Mouse (Mus musculus) heart, adult 8-10 months (tissue): ENCODE results near the gene Dnajc28. TPM values are rescaled to one million over a fixed set of nuclear protein-coding genes. Genes with fewer than 3 reads are reported as not detected.

Experiments
- DNase-seq: peaks from one replicate; pipeline ENCODE4 v3.0.0; 2022; ENCODE audit warnings: low spot score
- total RNA-seq, 4 experiments: library from RNA; stranded (reverse); gene quantifications; 2 replicates each; pipeline ENCODE4 v1.2.4; 2022

The Dnajc28 gene
- total RNA-seq, 4 experiments from 2014 or later, result 34.1 to 41.5 (median 39.8) TPM

GRCm38 (mm10) chr16:91632439-91632838, 13.6 kb upstream of the Dnajc28 start:
- DNase-seq, result no peak

GRCm38 (mm10) chr16:91630584-91630983, 11.8 kb upstream of the Dnajc28 start:
- no peak for DNase-seq

GRCm38 (mm10) chr16:91629749-91630148, 10.9 kb upstream of the Dnajc28 start:
- DNase-seq, result no peak

- no peak for DNase-seq
These were observed 9.8 kb upstream of the Dnajc28 start for GRCm38 (mm10) chr16:91628673-91629072.

GRCm38 (mm10) chr16:91627831-91628230, 9.0 kb upstream of the Dnajc28 start:
- no peak for DNase-seq

GRCm38 (mm10) chr16:91623074-91623473, 4.2 kb upstream of the Dnajc28 start:
- no peak for DNase-seq

GRCm38 (mm10) chr16:91620991-91621390, 2.2 kb upstream of the Dnajc28 start:
- no peak for DNase-seq

GRCm38 (mm10) chr16:91620185-91620584, 1.4 kb upstream of the Dnajc28 start:
- no peak for DNase-seq

- no peak for DNase-seq
These were observed 4.3 kb downstream of the Dnajc28 start for GRCm38 (mm10) chr16:91614552-91614951.

- DNase-seq, result no peak
These were observed 6.3 kb downstream of the Dnajc28 start for GRCm38 (mm10) chr16:91612525-91612924.

- peak; percentile 28 for DNase-seq
These were observed 7.6 kb downstream of the Dnajc28 start for GRCm38 (mm10) chr16:91611248-91611647.

- peak; percentile 47 for DNase-seq
These were observed 9.2 kb downstream of the Dnajc28 start for GRCm38 (mm10) chr16:91609501-91610245.

- DNase-seq, result no peak
These were observed 11.9 kb downstream of the Dnajc28 start for GRCm38 (mm10) chr16:91606958-91607357.

GRCm38 (mm10) chr16:91605156-91605555, 13.7 kb downstream of the Dnajc28 start:
- DNase-seq, result no peak

GRCm38 (mm10) chr16:91601693-91602092, 17.1 kb downstream of the Dnajc28 start:
- no peak for DNase-seq

- DNase-seq, result no peak
These were observed 17.7 kb downstream of the Dnajc28 start for GRCm38 (mm10) chr16:91601081-91601480.

- DNase-seq, result no peak
These were observed 19.6 kb downstream of the Dnajc28 start for GRCm38 (mm10) chr16:91599242-91599641.

- peak; percentile 98 for DNase-seq
These were observed 21.2 kb downstream of the Dnajc28 start, which contains the start of gene Tmem50b for GRCm38 (mm10) chr16:91597672-91598010. Gene Tmem50b, minus strand, starts transcription at chr16:91597800.

GRCm38 (mm10) chr16:91596779-91597671, 21.8 kb downstream of the Dnajc28 start:
- no peak for DNase-seq

GRCm38 (mm10) chr16:91596397-91596778, 22.4 kb downstream of the Dnajc28 start:
- no peak for DNase-seq

GRCm38 (mm10) chr16:91595076-91595475, 23.8 kb downstream of the Dnajc28 start:
- no peak for DNase-seq

- DNase-seq, result no peak
These were observed 25.6 kb downstream of the Dnajc28 start for GRCm38 (mm10) chr16:91593262-91593661.

GRCm38 (mm10) chr16:91592162-91592561, 26.7 kb downstream of the Dnajc28 start:
- DNase-seq, result no peak
